Mouse (Mus musculus) MEL (cell line): ENCODE measurements around the gene Slco3a1. TPM values are rescaled to one million over a fixed set of nuclear protein-coding genes. Genes with fewer than 3 reads are reported as not detected.

Source experiments
- DNase-seq: peaks from one replicate; pipeline ENCODE4 v3.0.0; 2011; ENCODE audit warnings: low read depth, low spot score
- H3K27ac ChIP-seq: 2 replicates; pipeline ENCODE4 v1.5.1; 2012; ENCODE audit warnings: low read depth, mild to moderate bottlenecking, control low read depth, low read length, moderate library complexity; ENCODE audit not compliant: control insufficient read depth
- H3K27me3 ChIP-seq, 2 experiments: fragments of 150-350 bp in 1 of 2; sonication (generic) in 1 of 2; 2 replicates each; pipeline ENCODE4 v1.6.1; 2012; ENCODE audit warnings: low read length in 2 of 2, mild to moderate bottlenecking in 2 of 2, improper control_type of control experiment in 1 of 2, moderate library complexity in 1 of 2; ENCODE audit not compliant: insufficient read depth in 2 of 2, control insufficient read depth in 1 of 2
- H3K36me3 ChIP-seq, 2 experiments: 2 replicates each; pipeline ENCODE4 v1.6.1; 2012 to 2014; ENCODE audit warnings: low read length in 2 of 2, improper control_type of control experiment in 1 of 2, inconsistent platforms in 1 of 2, mild to moderate bottlenecking in 1 of 2; ENCODE audit not compliant: insufficient read depth in 2 of 2, control insufficient read depth in 1 of 2
- H3K4me1 ChIP-seq, 2 experiments: fragments of 150-350 bp in 1 of 2; sonication (generic) in 1 of 2; 2 replicates each; pipeline ENCODE4 v1.6.1; 2012; ENCODE audit warnings: low read length in 2 of 2, improper control_type of control experiment in 1 of 2, mild to moderate bottlenecking in 1 of 2; ENCODE audit not compliant: insufficient read depth in 2 of 2, control insufficient read depth in 1 of 2
- H3K4me3 ChIP-seq, 2 experiments: fragments of 150-350 bp in 1 of 2; sonication (generic) in 1 of 2; 2 replicates each; pipeline ENCODE4 v1.5.1; 2012; ENCODE audit warnings: low read depth in 2 of 2, low read length in 2 of 2, mild to moderate bottlenecking in 2 of 2, moderate library complexity in 2 of 2, control low read depth in 1 of 2, improper control_type of control experiment in 1 of 2; ENCODE audit not compliant: control insufficient read depth in 1 of 2, insufficient read depth in 1 of 2
- H3K79me2 ChIP-seq: 2 replicates; pipeline ENCODE4 v1.6.1; 2012; ENCODE audit warnings: mild to moderate bottlenecking, low read length, moderate library complexity; ENCODE audit not compliant: control insufficient read depth, poor library complexity, insufficient read depth
- H3K9ac ChIP-seq: 2 replicates; pipeline ENCODE4 v1.6.1; 2012; ENCODE audit warnings: low read depth, mild to moderate bottlenecking, control low read depth, low read length, moderate library complexity; ENCODE audit not compliant: control insufficient read depth, poor library complexity, severe bottlenecking
- H3K9me3 ChIP-seq: fragments of 150-350 bp; sonication (generic); replicated peaks from 2 replicates; pipeline ENCODE4 v1.6.1; 2012; ENCODE audit warnings: mild to moderate bottlenecking, low read length, improper control_type of control experiment, moderate library complexity; ENCODE audit not compliant: insufficient read depth
- BHLHE40 ChIP-seq: IDR thresholded peaks from 2 replicates; pipeline ENCODE4 v1.6.1; 2012; ENCODE audit warnings: low read depth, mild to moderate bottlenecking, inconsistent platforms, low read length, improper control_type of control experiment, borderline replicate concordance
- EP300 ChIP-seq, 2 experiments: IDR thresholded peaks; 2 replicates each; pipeline ENCODE4 v1.6.1; 2011; ENCODE audit warnings: improper control_type of control experiment in 2 of 2, low read length in 2 of 2, low read depth in 1 of 2, mild to moderate bottlenecking in 1 of 2
- ETS1 ChIP-seq: IDR thresholded peaks from 2 replicates; pipeline ENCODE4 v1.6.1; 2012; ENCODE audit warnings: low read depth, mild to moderate bottlenecking, inconsistent platforms, low read length, improper control_type of control experiment, moderate library complexity
- HCFC1 ChIP-seq: IDR thresholded peaks from 2 replicates; pipeline ENCODE4 v1.6.1; 2012; ENCODE audit warnings: low read depth, mild to moderate bottlenecking, inconsistent platforms, low read length, improper control_type of control experiment, moderate library complexity
- JUND ChIP-seq: IDR thresholded peaks from 2 replicates; pipeline ENCODE4 v1.6.1; 2011; ENCODE audit warnings: low read depth, mild to moderate bottlenecking, improper control_type of control experiment, low read length
- KAT2A ChIP-seq: conservative IDR thresholded peaks from 2 replicates; pipeline ENCODE4 v1.6.1; 2012; ENCODE audit warnings: low read depth, low read length, improper control_type of control experiment, inconsistent platforms
- MAFK ChIP-seq: IDR thresholded peaks from 2 replicates; pipeline ENCODE4 v1.6.1; 2011; ENCODE audit warnings: low read depth, mild to moderate bottlenecking, low read length, improper control_type of control experiment, borderline replicate concordance
- MAX ChIP-seq: IDR thresholded peaks from 2 replicates; pipeline ENCODE4 v1.6.1; 2011; ENCODE audit warnings: low read length, improper control_type of control experiment
- MYC ChIP-seq: IDR thresholded peaks from 2 replicates; pipeline ENCODE4 v1.6.1; 2011; ENCODE audit warnings: low read depth, mild to moderate bottlenecking, low read length, improper control_type of control experiment, moderate library complexity
- NELFE ChIP-seq: IDR thresholded peaks from 2 replicates; pipeline ENCODE4 v1.6.1; 2011; ENCODE audit warnings: low read depth, low read length, improper control_type of control experiment
- POLR2A ChIP-seq, 2 experiments: IDR thresholded peaks; 2 replicates each; pipeline ENCODE4 v1.6.1; 2011 to 2012; ENCODE audit warnings: low read length in 2 of 2, mild to moderate bottlenecking in 2 of 2, control low read depth in 1 of 2, improper control_type of control experiment in 1 of 2, low read depth in 1 of 2, moderate library complexity in 1 of 2; ENCODE audit not compliant: control insufficient read depth in 1 of 2, insufficient read depth in 1 of 2, poor library complexity in 1 of 2
- POLR2AphosphoS2 ChIP-seq: IDR thresholded peaks from 2 replicates; pipeline ENCODE4 v1.6.1; 2011; ENCODE audit warnings: low read length, improper control_type of control experiment
- RAD21 ChIP-seq: IDR thresholded peaks from 2 replicates; pipeline ENCODE4 v1.6.1; 2011; ENCODE audit warnings: mild to moderate bottlenecking, low read depth, low read length, improper control_type of control experiment
- RCOR1 ChIP-seq: IDR thresholded peaks from 2 replicates; pipeline ENCODE4 v1.6.1; 2012; ENCODE audit warnings: low read depth, mild to moderate bottlenecking, inconsistent platforms, low read length, improper control_type of control experiment
- SIN3A ChIP-seq: IDR thresholded peaks from 2 replicates; pipeline ENCODE4 v1.6.1; 2012; ENCODE audit warnings: low read length, improper control_type of control experiment, inconsistent platforms
- SMC3 ChIP-seq: IDR thresholded peaks from 2 replicates; pipeline ENCODE4 v1.6.1; 2011; ENCODE audit warnings: low read depth, low read length, improper control_type of control experiment
- TAL1 ChIP-seq: IDR thresholded peaks from 2 replicates; pipeline ENCODE4 v1.6.1; 2012; ENCODE audit warnings: mild to moderate bottlenecking, inconsistent platforms, low read length, moderate library complexity, mixed read lengths
- TCF12 ChIP-seq: IDR thresholded peaks from 2 replicates; pipeline ENCODE4 v1.6.1; 2014; ENCODE audit warnings: low read depth, mild to moderate bottlenecking, inconsistent platforms, low read length, improper control_type of control experiment, moderate library complexity
- UBTF ChIP-seq: IDR thresholded peaks from 2 replicates; pipeline ENCODE4 v1.6.1; 2012; ENCODE audit warnings: low read depth, mild to moderate bottlenecking, inconsistent platforms, low read length, improper control_type of control experiment, moderate library complexity, borderline replicate concordance; ENCODE audit not compliant: insufficient read depth
- USF1 ChIP-seq: IDR thresholded peaks from 2 replicates; pipeline ENCODE4 v1.6.1; 2014; ENCODE audit warnings: low read depth, mild to moderate bottlenecking, inconsistent platforms, low read length, improper control_type of control experiment, moderate library complexity
- USF2 ChIP-seq, 2 experiments: IDR thresholded peaks; 2 replicates each; pipeline ENCODE4 v1.6.1; 2011 to 2012; ENCODE audit warnings: improper control_type of control experiment in 2 of 2, low read length in 2 of 2, borderline replicate concordance in 1 of 2, inconsistent platforms in 1 of 2, low read depth in 1 of 2, mild to moderate bottlenecking in 1 of 2; ENCODE audit not compliant: insufficient read depth in 1 of 2
- ZC3H11A ChIP-seq: IDR thresholded peaks from 2 replicates; pipeline ENCODE4 v1.6.1; 2012; ENCODE audit warnings: low read depth, mild to moderate bottlenecking, inconsistent platforms, low read length, improper control_type of control experiment
- ZNF384 ChIP-seq: IDR thresholded peaks from 2 replicates; pipeline ENCODE4 v1.6.1; 2012; ENCODE audit warnings: low read depth, mild to moderate bottlenecking, inconsistent platforms, low read length, improper control_type of control experiment
- polyA plus RNA-seq, 2 experiments: library from polyadenylated mRNA; stranded (reverse) in 1 of 2; unstranded in 1 of 2; fragments of >175 nt in 1 of 2; fragments of >200 nt in 1 of 2; gene quantifications; 2 replicates each; pipeline versions ENCODE4 v1.2.1 to v1.2.4; 2012; ENCODE audit warnings: low replicate concordance in 2 of 2, low read depth in 1 of 2; ENCODE audit not compliant: insufficient read length in 2 of 2, insufficient read depth in 1 of 2, missing spikeins in 1 of 2
- total RNA-seq: library from RNA; depleted of rRNA; stranded (reverse); fragments of 300-350 nt; gene quantifications from 2 replicates; pipeline ENCODE4 v1.2.3, GENCODE M21; 2012

Slco3a1 gene
- total and polyA plus RNA-seq, 3 experiments, result 17.6 to 20.9 TPM; not detected in 1

DNA sequence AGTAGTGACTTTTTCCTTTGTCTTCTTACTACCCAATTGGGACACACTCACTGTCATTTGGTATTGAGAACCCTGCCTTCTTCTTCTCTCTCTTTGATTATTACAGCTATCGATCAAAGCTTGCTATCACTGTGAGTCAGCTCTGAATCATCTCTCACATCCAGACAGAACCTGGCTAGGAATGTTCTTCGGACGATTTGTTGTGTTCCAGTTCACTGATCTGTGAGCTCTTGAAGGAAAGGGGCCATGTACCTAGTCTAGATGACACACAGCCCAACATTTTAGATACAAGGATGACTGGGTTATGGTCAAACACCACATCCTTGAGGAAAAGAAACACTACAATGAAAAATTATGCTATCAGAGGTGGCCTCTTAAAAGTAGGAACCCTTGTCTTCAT, 275.2 kb downstream of the Slco3a1 start:
- H3K79me2 ChIP-seq, result no peaks in the 10 kb centered on the region
- H3K9ac ChIP-seq, result no peak overlapping the region
- no peak for TF ChIP-seq ETS1
- no peak for TF ChIP-seq MAFK
- no peak for TF ChIP-seq JUND
- TF ChIP-seq ZC3H11A, result no peak
- TF ChIP-seq SIN3A, result no peak
- TF ChIP-seq KAT2A, result no peak
- no peak for TF ChIP-seq ZNF384
- TF ChIP-seq MYC, result no peak
- TF ChIP-seq USF2 (IDR thresholded peaks at IDR 0.05; ENCODE audit: borderline replicate concordance in 1 of 2, insufficient read depth in 1 of 2, low read depth in 1 of 2, low read length in 2 of 2), result no peak
- TF ChIP-seq HCFC1, result no peak
- no peak for TF ChIP-seq RCOR1
- TF ChIP-seq NELFE, result no peak
- TF ChIP-seq UBTF, result no peak
- TF ChIP-seq TAL1, result no peak
- no peak for TF ChIP-seq POLR2AphosphoS2
- no peak for TF ChIP-seq BHLHE40
- no peak for TF ChIP-seq MAX
- H3K9me3 ChIP-seq, result no peaks in the 10 kb centered on the region
- no peak for DNase-seq
- no peaks in the 10 kb centered on the region for H3K27me3 ChIP-seq
- no peak overlapping the region for H3K27ac ChIP-seq
- no peak overlapping the region for H3K4me3 ChIP-seq
- no peaks in the 10 kb centered on the region for H3K4me1 ChIP-seq
- no peaks in the 10 kb centered on the region for H3K36me3 ChIP-seq

DNA sequence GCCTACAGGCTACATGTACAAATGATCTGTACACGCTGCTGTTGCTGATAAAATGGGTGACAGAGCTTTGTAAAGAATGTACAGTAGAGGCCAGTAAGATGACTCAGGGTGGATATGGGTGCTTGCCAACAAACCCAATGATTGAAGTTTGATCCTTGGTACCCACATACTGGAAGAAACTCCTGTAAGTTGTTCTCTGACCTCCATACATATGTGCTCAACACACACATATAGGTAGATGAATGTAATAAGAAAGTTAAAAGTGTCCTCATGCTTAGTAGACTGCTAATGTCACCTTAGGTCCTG, 284.5 kb downstream of the Slco3a1 start:
- no peaks in the 10 kb centered on the region for H3K9me3 ChIP-seq
- no peak for DNase-seq
- H3K27ac ChIP-seq, result no peak overlapping the region
- no peaks in the 10 kb centered on the region for H3K27me3 ChIP-seq
- no peaks in the 10 kb centered on the region for H3K4me1 ChIP-seq
- no peak overlapping the region for H3K9ac ChIP-seq
- no peak for TF ChIP-seq EP300 (IDR thresholded peaks at IDR 0.05; ENCODE audit: low read depth in 1 of 2, low read length in 2 of 2)
- no peak for TF ChIP-seq SMC3
- no peak for TF ChIP-seq JUND
- no peak for TF ChIP-seq POLR2A (IDR thresholded peaks at IDR 0.05; ENCODE audit: control insufficient read depth in 1 of 2, insufficient read depth in 1 of 2, low read depth in 1 of 2, low read length in 2 of 2, poor library complexity in 1 of 2)
- TF ChIP-seq ZNF384, result no peak
- no peak for TF ChIP-seq TCF12
- no peak for TF ChIP-seq POLR2AphosphoS2
- TF ChIP-seq RAD21, result no peak
- no peak for TF ChIP-seq MAFK
- no peak for TF ChIP-seq USF1
- no peak for TF ChIP-seq MYC
- H3K79me2 ChIP-seq, result no peaks in the 10 kb centered on the region
- no peak overlapping the region for H3K4me3 ChIP-seq
- no peaks in the 10 kb centered on the region for H3K36me3 ChIP-seq
